Mouse (Mus musculus) hindbrain, embryonic 14.5 days (tissue): ENCODE results near the gene Serpinh1. TPM values are rescaled to one million over a fixed set of nuclear protein-coding genes. Genes with fewer than 3 reads are reported as not detected.
A peak's percentile ranks its signal among the peaks of the same experiment; 100 is the strongest.

Experiments
- ATAC-seq: fragments of 200-750 bp; cut with Nextera tagmentation; 2 replicates; pipeline ENCODE4 v1.8.0; 2017; ENCODE audit warnings: moderate number of reproducible peaks, mild to moderate bottlenecking, moderate TSS enrichment, moderate library complexity; ENCODE audit not compliant: low FRiP score
- DNase-seq: peaks from one replicate; pipeline ENCODE4 v3.0.0-alpha.2; 2015; ENCODE audit warnings: low spot score
- H3K27ac ChIP-seq: fragments of 300-500 bp; sonication (generic); 2 replicates; pipeline ENCODE4 v1.5.1; 2014; ENCODE audit warnings: mild to moderate bottlenecking, moderate library complexity
- H3K27me3 ChIP-seq: fragments of 300-500 bp; sonication (generic); 2 replicates; pipeline ENCODE4 v1.6.1; 2014; ENCODE audit warnings: mild to moderate bottlenecking, low read length, mixed read lengths; ENCODE audit not compliant: control insufficient read depth, insufficient read depth
- H3K36me3 ChIP-seq: fragments of 300-500 bp; sonication (generic); replicated peaks from 2 replicates; pipeline ENCODE4 v1.6.1; 2014; ENCODE audit not compliant: control insufficient read depth, insufficient read depth
- H3K4me1 ChIP-seq: fragments of 300-500 bp; sonication (generic); replicated peaks from 2 replicates; pipeline ENCODE4 v1.6.1; 2014; ENCODE audit warnings: antibody characterized with exemption, low read length, mixed read lengths; ENCODE audit not compliant: control insufficient read depth, insufficient read depth
- H3K4me2 ChIP-seq: fragments of 300-500 bp; sonication (generic); replicated peaks from 2 replicates; pipeline ENCODE4 v1.6.1; 2014; ENCODE audit warnings: mild to moderate bottlenecking, moderate library complexity
- H3K4me3 ChIP-seq: fragments of 300-500 bp; sonication (generic); replicated peaks from 2 replicates; pipeline ENCODE4 v1.5.1; 2014; ENCODE audit warnings: mild to moderate bottlenecking, low read length
- H3K9ac ChIP-seq: fragments of 300-500 bp; sonication (generic); 2 replicates; pipeline ENCODE4 v1.6.1; 2014
- H3K9me3 ChIP-seq: fragments of 300-500 bp; sonication (generic); 2 replicates; pipeline ENCODE4 v1.6.1; 2016; ENCODE audit warnings: low read length; ENCODE audit not compliant: control insufficient read depth
- WGBS: fragments of 180-500 bp; shearing (Covaris S2); extraction: QIAGEN DNeasy Blood & Tissue Kit; methylation state at CpG from one replicate; pipeline ENCODE4 v1.1.7; 2014; 5-methylcytosine and 5-hydroxymethylcytosine counted together
- polyA plus RNA-seq: library from polyadenylated mRNA; unstranded; fragments of >200 nt; fragmentation: Nextera tagmentation; extraction: Ambion mirVana; gene quantifications from 2 replicates; pipeline ENCODE4 v1.2.1, GENCODE M21; 2014

Serpinh1 gene
- polyA plus RNA-seq, 1 experiment from 2014 or later = 128 TPM

DNA sequence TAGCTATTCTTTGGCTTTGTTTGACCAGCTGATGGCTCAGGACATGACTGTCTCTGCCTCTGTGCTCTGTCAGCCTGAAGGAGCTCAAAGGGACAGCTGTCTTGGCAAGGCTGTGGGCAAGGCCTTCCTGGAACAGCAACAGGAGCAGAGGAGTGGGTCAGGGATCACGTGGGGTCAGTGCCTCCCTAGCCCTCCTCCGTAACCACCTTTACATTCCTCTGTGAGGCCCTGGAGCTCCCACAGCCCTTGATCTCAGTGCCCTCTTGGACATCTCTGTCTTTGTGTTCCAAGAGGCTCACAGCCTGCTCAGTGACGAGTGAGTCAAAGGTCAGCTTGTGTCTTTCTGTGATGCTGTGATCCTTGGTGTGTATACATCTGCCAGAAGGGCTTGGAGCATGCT is 46.4 kb downstream of the Serpinh1 start:
- no peaks in the 10 kb centered on the region for H3K36me3 ChIP-seq
- H3K4me3 ChIP-seq = no peak overlapping the region
- 0 out of 2 replicates have a peak overlapping the region, but pooled peaks have one; percentile 16 for H3K27ac ChIP-seq
- no peak overlapping the region for H3K9ac ChIP-seq
- WGBS = 21% methylated on average over 3 of the region's 3 CpGs
- H3K9me3 ChIP-seq = no peaks in the 10 kb centered on the region
- no peak overlapping the region for H3K4me2 ChIP-seq
- ATAC-seq (no peak), DNase-seq (no peak)
- H3K27me3 ChIP-seq = no peaks in the 10 kb centered on the region
- H3K4me1 ChIP-seq = peaks cover 65% of the 10 kb centered on the region

- no peaks in the 10 kb centered on the region for H3K9me3 ChIP-seq
- H3K4me3 ChIP-seq = no peak overlapping the region
- H3K27ac ChIP-seq = peak overlapping the region; percentile 87; the same call in 1 of the 2 replicates
- DNase-seq = no peak
- no peak overlapping the region for H3K4me2 ChIP-seq
- 77% methylated on average over 4 of the region's 4 CpGs for WGBS
- peaks cover 57% of the 10 kb centered on the region for H3K4me1 ChIP-seq
- no peak for ATAC-seq
- no peak overlapping the region for H3K9ac ChIP-seq
- no peaks in the 10 kb centered on the region for H3K36me3 ChIP-seq
- no peaks in the 10 kb centered on the region for H3K27me3 ChIP-seq
Measured at GRCm38 (mm10) chr7:99305688-99306087, 47.4 kb downstream of the Serpinh1 start.

DNA sequence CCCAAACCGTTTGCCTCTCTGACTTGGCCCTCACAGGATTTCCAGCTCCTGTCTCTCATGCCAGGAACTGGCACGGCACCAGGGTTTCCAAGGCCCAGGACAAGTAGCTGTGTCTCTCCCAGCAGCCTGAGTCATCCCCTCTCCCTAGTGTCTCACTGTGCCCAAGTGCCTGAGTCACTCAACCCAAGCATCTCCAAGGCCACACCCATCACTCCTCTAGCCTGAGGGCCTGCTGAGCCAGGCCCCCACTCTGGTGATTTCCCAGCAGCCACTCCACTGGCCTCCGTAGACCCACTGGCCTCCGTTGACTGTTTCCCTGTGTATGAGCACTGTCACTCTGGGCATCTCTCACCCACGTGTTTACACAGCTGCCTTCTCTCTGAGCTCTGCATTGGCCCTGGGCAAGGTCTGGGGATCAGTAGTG is 48.1 kb downstream of the Serpinh1 start:
- Histone ChIP-seq H3K27ac (peak overlapping the region; percentile 87), H3K9me3 (no peaks in the 10 kb centered on the region), H3K4me1 (peaks cover 56% of the 10 kb centered on the region), H3K27me3 (no peaks in the 10 kb centered on the region), H3K4me3 (no peak overlapping the region), H3K4me2 (no peak overlapping the region), H3K9ac (0 out of 2 replicates have a peak overlapping the region, but pooled peaks have one; percentile 2), H3K36me3 (no peaks in the 10 kb centered on the region)
- 39% methylated on average over 5 of the region's 5 CpGs for WGBS
- DNase-seq = peak; percentile 68
- peak; percentile 66; the same call in 1 of the 2 replicates for ATAC-seq

GRCm38 (mm10) chr7:99304029-99304428 is 49.0 kb downstream of the Serpinh1 start:
- peak; percentile 31; the same call in 1 of the 2 replicates for ATAC-seq
- peak overlapping the region; percentile 1; the same call in 1 of the 2 replicates for H3K4me2 ChIP-seq
- H3K27me3 ChIP-seq = no peaks in the 10 kb centered on the region
- no peaks in the 10 kb centered on the region for H3K36me3 ChIP-seq
- H3K9me3 ChIP-seq = no peaks in the 10 kb centered on the region
- WGBS = 23% methylated on average over 6 of the region's 6 CpGs
- H3K9ac ChIP-seq = peak overlapping the region; percentile 24; the same call in 1 of the 2 replicates
- H3K4me1 ChIP-seq = peaks cover 56% of the 10 kb centered on the region
- peak overlapping the region; percentile 87 for H3K27ac ChIP-seq
- DNase-seq = no peak
- no peak overlapping the region for H3K4me3 ChIP-seq

- Histone ChIP-seq H3K36me3 (no peaks in the 10 kb centered on the region), H3K4me1 (peaks cover 34% of the 10 kb centered on the region), H3K9ac (no peak overlapping the region), H3K9me3 (no peaks in the 10 kb centered on the region), H3K27ac (no peak overlapping the region), H3K4me3 (no peak overlapping the region), H3K4me2 (no peak overlapping the region), H3K27me3 (no peaks in the 10 kb centered on the region)
- ATAC-seq = no peak
- DNase-seq = no peak
- WGBS = 24% methylated on average over 3 of the region's 3 CpGs
Measured at GRCm38 (mm10) chr7:99300650-99301175, 52.3 kb downstream of the Serpinh1 start.

Other genes starting within 250 kb of the Serpinh1 start
- gene Uvrag, start 212.1 kb downstream of the Serpinh1 start, polyA plus RNA-seq = 16.1 and 18.0 TPM in 2 replicates
- gene Dgat2, start 170.5 kb downstream of the Serpinh1 start, polyA plus RNA-seq = 17.3 and 18.4 TPM in 2 replicates
- gene Mogat2, start 114.6 kb downstream of the Serpinh1 start, polyA plus RNA-seq = 1.3 and 2.5 TPM in 2 replicates
- gene Map6, start 85.8 kb downstream of the Serpinh1 start, polyA plus RNA-seq = 122 and 135 TPM in 2 replicates
- gene Gdpd5, start 28.2 kb upstream of the Serpinh1 start, polyA plus RNA-seq = 37.7 and 46.2 TPM in 2 replicates
- 4.1 and 4.7 TPM in 2 replicates for gene Klhl35, start 112.8 kb upstream of the Serpinh1 start, polyA plus RNA-seq
- gene Rps3, start 130.5 kb upstream of the Serpinh1 start, polyA plus RNA-seq = 445 and 515 TPM in 2 replicates
- gene Arrb1, start 182.2 kb upstream of the Serpinh1 start, polyA plus RNA-seq = 9.8 and 10.1 TPM in 2 replicates